Mouse (Mus musculus): ENCODE data around the gene Prss43. TPM values are rescaled to one million over a fixed set of nuclear protein-coding genes. Genes with fewer than 3 reads are reported as not detected.
A peak's percentile ranks its signal among the peaks of the same experiment; 100 is the strongest.
"Not testable (repeated sequence)": the region's sequence is repeated elsewhere in the genome, so short reads cannot be mapped to it uniquely, and the experiment has no call there.

The Prss43 gene
- total RNA-seq (2021), result not detected

DNA sequence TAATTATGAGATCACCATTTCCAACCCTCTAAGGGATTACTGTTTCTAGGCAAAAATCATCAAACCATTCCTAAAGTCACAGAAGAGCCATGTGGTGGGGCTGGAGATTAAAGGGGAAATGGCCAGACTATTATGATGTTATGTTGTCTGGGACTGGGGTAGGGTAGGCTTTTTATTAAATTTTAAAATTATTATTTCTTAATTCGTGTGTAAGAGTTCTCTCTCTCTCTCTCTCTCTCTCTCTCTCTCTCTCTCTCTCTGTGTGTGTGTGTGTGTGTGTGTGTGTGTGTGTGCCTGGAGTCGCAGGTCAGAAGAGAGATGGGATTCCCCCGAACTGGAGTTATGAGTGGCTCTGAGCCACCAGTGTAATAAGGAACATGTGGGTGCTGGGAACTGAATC, at the start of gene Prss43:
Prss43 (plus strand) TSS at position 301 of the 400 bp plus-strand sequence.
- no peak for DNase-seq

GRCm38 (mm10) chr9:110778100-110778499, 48.4 kb upstream of the Prss43 start:
- no peak for DNase-seq

DNA sequence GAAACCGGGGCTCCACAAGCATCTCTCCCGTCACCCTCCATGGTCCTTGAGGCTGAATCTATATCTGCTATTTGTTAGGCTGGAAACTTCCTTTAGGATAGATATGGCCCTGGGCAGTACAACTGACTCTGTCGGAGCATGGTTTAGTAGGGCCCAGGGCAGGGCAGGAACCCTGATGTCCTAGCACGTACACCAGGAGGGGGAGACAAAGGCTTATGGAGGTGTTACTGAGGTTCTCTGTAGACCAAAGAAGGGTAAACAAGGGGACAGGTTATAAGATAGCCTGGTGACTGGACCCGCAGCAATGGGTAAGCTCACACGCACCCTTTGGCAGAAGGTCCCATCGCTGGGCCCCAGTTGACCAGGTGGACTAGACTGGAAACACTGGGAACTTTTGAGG, 47.9 kb upstream of the Prss43 start:
- no peak for DNase-seq

- no peak for DNase-seq
Observed at GRCm38 (mm10) chr9:110779242-110779913, 47.1 kb upstream of the Prss43 start.

DNA sequence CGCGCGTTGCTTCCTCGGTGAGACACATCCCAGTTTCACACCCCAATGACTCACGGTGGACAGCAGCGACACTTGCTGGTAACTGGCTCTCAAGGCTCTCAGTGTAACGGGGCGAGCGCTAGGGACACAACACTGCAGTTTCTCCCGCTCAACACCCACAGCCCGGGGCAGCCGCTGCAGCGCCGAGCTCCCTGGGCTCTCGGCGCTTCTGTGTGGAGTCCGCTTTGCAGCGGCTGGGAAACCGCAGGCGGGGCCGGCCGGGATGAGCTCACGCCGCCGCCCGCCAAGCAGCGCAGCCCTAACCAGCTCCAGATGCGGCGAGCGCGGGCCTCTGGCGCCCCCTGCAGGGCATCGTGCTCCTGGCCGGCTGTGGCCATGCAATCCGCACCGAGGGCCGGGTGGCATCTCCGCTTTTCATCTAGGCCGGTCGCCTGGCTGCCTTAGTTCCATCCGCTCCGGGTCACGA, 45.2 kb upstream of the Prss43 start:
- peak; percentile 90 to 91 for DNase-seq

DNA sequence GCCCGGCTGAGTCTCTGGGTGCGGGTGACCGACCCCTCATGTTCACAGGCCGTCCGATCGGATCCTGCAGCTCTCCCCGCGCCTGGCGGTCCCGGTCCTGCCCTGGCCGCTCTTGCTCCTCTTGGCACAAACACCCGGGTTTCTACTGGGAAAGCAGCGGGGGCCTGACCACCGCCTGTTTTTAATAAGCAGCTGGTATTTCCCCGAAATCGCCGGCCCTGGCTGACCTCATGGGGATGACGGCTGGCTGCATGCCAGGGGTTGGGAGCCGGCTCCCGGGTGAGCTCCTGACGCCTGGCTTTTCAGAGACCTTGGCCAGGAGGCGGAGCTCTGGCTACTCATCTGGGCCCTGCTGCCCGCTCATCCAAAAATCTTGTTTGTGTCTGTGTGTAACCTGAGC, 44.8 kb upstream of the Prss43 start:
- peak; percentile 69 to 78 for DNase-seq

GRCm38 (mm10) chr9:110783611-110784010, 42.9 kb upstream of the Prss43 start:
- no peak for DNase-seq

- DNase-seq, result no peak
Observed at GRCm38 (mm10) chr9:110788169-110788568, 38.3 kb upstream of the Prss43 start.

GRCm38 (mm10) chr9:110790462-110790861, 36.0 kb upstream of the Prss43 start:
- DNase-seq, result no peak

GRCm38 (mm10) chr9:110797013-110797412, 29.5 kb upstream of the Prss43 start:
- no peak for DNase-seq

GRCm38 (mm10) chr9:110797866-110798265, 28.6 kb upstream of the Prss43 start, which contains the start of gene Prss42:
TSS of gene Prss42 (plus strand) at chr9:110798166.
- DNase-seq, result no peak

- DNase-seq, result no peak
Observed at GRCm38 (mm10) chr9:110800834-110801479, 25.5 kb upstream of the Prss43 start.

GRCm38 (mm10) chr9:110803294-110803693, 23.2 kb upstream of the Prss43 start:
- DNase-seq, result no peak

GRCm38 (mm10) chr9:110810051-110810450, 16.4 kb upstream of the Prss43 start:
- no peak for DNase-seq

DNA sequence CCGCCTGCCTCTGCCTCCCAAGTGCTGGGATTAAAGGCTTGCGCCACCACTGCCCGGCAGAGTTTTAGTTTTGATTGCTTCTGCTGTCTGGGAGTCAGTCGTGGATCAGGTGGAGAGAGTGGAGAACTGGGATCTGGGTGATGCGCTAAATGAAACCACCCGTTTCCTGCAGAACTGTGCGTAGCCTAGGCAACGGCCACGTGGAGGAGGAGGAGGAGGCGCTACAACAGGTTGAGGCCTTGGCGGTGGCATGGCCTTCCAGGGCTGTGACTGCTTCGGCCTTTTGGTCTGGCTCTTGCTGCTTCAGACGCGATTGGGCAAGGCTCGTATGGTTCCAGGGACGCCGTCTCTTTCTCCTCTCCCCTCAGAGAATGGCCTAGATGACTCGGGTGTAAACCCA, 12.7 kb upstream of the Prss43 start, which contains the start of gene Prss44:
Prss44 (plus strand) TSS at position 206 of the 400 bp plus-strand sequence.
- no peak for DNase-seq

DNA sequence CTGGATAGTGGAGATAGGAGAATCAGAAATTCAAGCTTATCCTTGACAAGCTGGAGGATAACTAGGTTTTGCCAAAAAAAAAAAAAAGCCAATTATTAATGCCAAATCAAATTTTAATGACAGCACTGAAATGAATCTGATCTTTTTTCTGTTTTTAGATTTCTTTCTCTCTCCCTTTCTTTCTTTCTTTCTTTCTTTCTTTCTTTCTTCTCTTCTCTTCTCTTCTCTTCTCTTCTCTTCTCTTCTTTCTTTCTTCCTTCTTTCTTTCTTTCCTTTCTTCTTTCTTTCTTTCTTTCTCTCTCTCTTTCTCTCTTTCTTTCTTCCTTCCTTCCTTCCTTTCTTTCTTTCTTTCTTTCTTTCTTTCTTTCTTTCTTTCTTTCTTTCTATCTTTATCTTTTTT, 5.9 kb upstream of the Prss43 start:
- not testable (repeated sequence) for DNase-seq

- DNase-seq, result no peak
Observed at GRCm38 (mm10) chr9:110821436-110821835, 5.1 kb upstream of the Prss43 start.

DNA sequence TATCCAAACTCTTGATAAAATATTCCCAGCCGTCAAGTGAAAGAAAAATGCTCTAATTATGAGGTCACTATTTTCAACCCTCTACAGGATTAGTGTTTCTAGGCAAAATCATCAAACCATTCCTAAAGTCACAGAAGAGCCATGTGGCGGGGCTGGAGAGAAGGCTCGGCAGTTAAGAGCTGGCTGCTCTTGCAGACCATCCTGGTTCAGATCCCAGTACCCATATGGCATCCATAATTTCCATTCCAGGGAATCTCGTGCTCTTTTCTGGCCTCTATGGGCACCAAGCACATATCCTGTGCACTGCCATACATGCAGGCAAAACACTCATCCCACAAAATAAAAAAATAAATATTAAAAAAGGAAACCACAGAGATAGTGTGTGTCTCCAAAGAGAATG, 1.1 kb upstream of the Prss43 start:
- no peak for DNase-seq

- no peak for DNase-seq
Observed at GRCm38 (mm10) chr9:110825832-110826231, 658 bp upstream of the Prss43 start.

- DNase-seq, result no peak
Observed at GRCm38 (mm10) chr9:110833021-110833420, 6.5 kb downstream of the Prss43 start.

DNA sequence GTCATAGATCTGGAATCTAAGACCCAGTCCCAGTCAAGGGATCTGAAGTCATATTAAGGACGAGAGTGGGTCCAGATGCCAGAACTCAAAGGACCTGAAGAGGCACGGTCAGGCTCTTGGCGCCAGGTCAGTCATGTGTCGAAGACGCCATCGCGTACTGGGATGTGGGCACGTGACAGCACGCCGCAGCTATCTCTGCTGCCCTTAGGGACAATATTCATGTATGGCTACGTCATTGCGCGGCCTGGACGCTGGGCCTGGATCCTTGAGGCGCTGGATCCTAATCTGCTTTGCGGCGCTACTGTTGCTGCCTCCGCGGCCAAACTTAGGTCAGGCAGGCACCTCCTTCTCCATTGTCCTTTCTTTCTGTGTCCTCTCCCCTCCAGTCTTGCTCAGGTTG, 7.9 kb downstream of the Prss43 start, which contains the start of gene Prss45:
Prss45 (plus strand) TSS at position 178 of the 400 bp plus-strand sequence.
- no peak for DNase-seq

GRCm38 (mm10) chr9:110834961-110835360, 8.5 kb downstream of the Prss43 start:
- DNase-seq, result no peak

GRCm38 (mm10) chr9:110836112-110836511, 9.6 kb downstream of the Prss43 start:
- peak; percentile 14 to 18 for DNase-seq

DNA sequence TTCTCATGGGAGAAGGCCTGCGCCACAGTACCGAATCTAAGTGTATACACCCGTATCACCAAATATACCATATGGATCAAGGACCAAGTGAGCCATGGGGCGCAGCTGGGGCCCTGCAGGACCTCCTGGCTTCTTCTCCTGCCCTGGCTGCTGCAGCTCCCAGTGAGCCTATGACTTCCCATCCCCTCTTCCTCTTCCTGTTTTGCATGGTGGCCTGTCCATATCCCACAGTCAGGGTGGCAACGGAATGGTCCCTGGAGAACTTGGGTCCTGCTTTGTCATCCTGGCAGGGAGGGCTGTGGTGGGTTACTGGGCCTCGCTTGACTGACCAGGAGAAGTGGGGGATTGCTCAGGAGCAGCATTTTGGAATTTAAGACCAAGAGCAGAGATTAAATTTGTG, 14.4 kb downstream of the Prss43 start:
- no peak for DNase-seq

Measured in layer of hippocampus, postnatal 36 days (tissue).